Mouse (Mus musculus): Measurements from ENCODE around the gene Adipor1.

DNA sequence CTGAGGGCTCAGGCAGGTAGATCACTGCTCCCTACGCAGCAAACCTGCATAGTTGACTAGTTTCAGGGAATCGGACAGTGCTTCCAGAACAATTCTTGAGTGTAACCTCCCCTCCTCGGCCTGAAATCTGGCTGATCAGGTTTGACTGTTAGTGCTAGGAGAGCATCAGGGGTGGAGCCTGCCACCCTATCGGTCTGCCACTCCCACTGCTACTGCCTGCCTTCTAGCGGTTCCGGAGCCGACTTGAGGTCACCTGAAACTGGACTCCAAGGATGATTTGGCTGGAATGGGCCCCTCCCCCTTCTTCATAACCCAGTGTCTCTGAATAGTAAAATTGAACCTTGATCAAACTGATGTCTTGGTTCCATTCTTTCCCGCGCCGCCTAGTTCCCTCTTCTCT is 17.8 kb downstream of the Adipor1 start:
- TF ChIP-seq POLR2A (IDR thresholded peaks at IDR 0.05; ENCODE audit: low read depth, low read length), result no peak
- no peak for TF ChIP-seq CTCF (IDR thresholded peaks at IDR 0.05; ENCODE audit: extremely low read depth, insufficient read depth, insufficient read length, insufficient replicate concordance)

Measured in spleen, adult 2 months (tissue).